Mouse (Mus musculus) erythroblast, adult 5-6 weeks (primary cell): ENCODE data around the gene Lyrm7. TPM values are rescaled to one million over a fixed set of nuclear protein-coding genes. Genes with fewer than 3 reads are reported as not detected.
"Not testable (repeated sequence)": the region's sequence is repeated elsewhere in the genome, so short reads cannot be mapped to it uniquely, and the experiment has no call there.

Experiments
- ATAC-seq: replicated peaks from 2 replicates; pipeline ENCODE4 v1.8.0; 2016; ENCODE audit warnings: moderate number of reproducible peaks, mild to moderate bottlenecking, moderate TSS enrichment, inconsistent platforms; ENCODE audit not compliant: poor library complexity, low FRiP score, severe bottlenecking
- total RNA-seq, 2 experiments: library from RNA; stranded (forward) in 1 of 2; stranded (reverse) in 1 of 2; fragments of 150-400 nt in 1 of 2; fragments of 200-764, 138-1000 nt in 1 of 2; gene quantifications; 2 replicates each; pipeline versions ENCODE4 v1.2.3 to v1.2.4; 2015 to 2017; ENCODE audit warnings: low replicate concordance in 2 of 2

Lyrm7 gene
- total RNA-seq (2015; ENCODE audit: low replicate concordance): 1.9 and 5.0 TPM in 2 replicates
- 1.3 and 5.7 TPM in 2 replicates for total RNA-seq (2017; ENCODE audit: low replicate concordance)

GRCm38 (mm10) chr11:54860256-54861038, at the start of gene Lyrm7:
TSS of gene Lyrm7 (minus strand) at chr11:54860916.
- peak; percentile 98 for ATAC-seq

DNA sequence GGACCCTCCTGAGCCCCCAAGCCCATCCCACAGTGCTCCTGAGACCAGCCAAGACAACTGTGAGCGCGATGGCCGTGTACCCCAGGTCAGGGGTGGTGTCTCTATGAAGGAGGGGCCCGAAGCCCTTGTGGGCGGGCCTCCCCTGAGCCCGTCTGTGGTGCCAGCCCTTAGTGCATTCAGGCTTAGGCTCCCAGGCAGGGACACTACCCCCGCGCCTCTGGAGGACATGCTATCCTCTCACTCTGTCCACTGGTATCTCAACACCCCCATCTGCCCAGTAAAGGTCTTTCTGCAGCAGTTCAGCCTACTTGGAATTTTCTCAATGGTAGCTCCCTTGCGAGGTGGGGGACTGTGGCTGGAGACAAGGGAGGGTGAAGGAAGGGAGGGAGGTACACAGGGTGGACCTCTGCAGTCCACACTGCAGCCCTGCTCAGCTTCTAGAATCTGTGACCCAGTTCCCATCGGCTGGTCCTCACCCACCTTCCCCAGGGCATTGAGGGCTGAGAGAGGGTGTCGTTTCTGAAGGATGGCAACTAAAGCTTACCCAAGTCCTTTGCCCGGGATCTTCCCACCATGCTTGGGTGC, 49.5 kb upstream of the Lyrm7 start:
- no peak for ATAC-seq

- ATAC-seq: no peak
Measured at GRCm38 (mm10) chr11:54909273-54909672, 48.6 kb upstream of the Lyrm7 start.

DNA sequence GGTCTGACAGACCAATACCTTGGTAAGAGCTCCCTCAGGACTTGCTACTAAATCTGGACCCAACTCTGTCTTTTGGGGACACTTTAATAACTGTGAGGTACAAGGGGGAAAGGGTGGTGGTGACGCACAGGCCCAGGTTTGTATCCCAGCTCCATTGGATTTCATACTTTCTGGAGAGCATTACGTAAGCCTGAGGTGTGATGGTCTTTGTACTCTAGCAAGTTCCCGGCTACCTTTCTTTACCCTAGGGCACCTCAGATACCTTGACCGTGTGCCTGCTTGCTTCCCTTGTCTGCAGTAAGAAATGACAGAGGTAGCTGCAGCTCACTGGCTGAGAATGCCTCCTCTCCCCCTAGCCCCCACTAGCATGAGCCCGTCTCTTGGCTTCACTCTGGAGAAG, 46.5 kb upstream of the Lyrm7 start:
- ATAC-seq: no peak

GRCm38 (mm10) chr11:54906466-54906865, 45.8 kb upstream of the Lyrm7 start:
- ATAC-seq: no peak

- ATAC-seq: no peak
Measured at GRCm38 (mm10) chr11:54905931-54906330, 45.2 kb upstream of the Lyrm7 start.

- ATAC-seq: no peak
Measured at GRCm38 (mm10) chr11:54905086-54905485, 44.4 kb upstream of the Lyrm7 start.

DNA sequence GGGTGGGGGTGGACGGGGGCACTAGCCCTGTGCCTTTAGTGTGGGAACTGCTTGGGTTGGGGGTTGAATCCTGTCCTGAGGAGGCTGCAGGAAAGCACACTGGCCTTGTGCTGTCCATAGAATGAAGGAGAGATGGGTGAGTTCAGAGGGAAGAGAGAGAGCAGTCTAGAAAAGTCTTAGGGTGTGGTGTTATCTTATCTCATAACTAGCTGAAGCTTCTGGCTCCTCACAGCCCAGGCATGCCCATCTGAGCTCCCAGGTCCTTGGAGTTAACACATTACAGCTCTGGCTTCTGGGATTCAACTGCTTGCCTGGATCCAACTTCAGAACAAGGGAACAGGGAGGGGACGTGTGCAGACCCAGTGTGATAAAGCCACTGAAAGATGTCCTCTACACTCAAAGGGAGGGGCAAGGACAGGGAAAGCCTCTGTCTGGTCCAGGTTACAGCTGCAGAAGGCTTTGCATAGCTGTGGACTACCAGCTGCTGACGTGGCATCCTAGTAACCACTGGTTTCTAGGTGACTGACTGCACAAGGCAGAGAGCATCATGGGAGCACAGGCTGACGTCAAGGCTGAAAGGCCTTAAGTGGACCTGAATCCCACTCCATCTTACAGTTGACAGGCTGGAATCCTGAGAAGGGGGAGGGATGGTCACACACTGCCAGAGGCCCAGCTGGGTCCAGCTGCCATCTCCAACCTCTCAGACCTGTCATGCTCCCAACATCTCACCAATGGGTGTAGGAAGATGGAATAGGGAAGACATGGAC, 43.4 kb upstream of the Lyrm7 start:
- no peak for ATAC-seq

DNA sequence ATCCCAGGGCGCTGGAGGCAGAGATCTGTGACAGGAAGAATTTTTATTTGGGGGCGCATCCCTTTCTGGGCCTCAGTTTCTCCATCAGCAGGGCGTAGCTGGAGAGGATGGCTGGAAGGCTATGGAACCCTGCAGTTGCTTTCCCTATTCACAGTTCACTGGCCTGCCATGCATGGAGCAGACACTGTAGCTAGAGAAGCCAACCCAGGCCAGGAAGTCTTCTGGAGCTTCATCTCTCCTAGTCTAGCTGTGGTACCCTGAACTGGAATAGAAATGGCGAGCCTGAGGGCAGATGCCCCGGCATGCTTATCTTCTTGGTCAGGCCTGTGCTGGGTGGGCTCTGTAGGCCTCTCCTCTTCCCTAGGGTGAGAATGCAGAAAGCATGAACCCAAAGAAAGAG, 42.6 kb upstream of the Lyrm7 start:
- ATAC-seq: no peak

DNA sequence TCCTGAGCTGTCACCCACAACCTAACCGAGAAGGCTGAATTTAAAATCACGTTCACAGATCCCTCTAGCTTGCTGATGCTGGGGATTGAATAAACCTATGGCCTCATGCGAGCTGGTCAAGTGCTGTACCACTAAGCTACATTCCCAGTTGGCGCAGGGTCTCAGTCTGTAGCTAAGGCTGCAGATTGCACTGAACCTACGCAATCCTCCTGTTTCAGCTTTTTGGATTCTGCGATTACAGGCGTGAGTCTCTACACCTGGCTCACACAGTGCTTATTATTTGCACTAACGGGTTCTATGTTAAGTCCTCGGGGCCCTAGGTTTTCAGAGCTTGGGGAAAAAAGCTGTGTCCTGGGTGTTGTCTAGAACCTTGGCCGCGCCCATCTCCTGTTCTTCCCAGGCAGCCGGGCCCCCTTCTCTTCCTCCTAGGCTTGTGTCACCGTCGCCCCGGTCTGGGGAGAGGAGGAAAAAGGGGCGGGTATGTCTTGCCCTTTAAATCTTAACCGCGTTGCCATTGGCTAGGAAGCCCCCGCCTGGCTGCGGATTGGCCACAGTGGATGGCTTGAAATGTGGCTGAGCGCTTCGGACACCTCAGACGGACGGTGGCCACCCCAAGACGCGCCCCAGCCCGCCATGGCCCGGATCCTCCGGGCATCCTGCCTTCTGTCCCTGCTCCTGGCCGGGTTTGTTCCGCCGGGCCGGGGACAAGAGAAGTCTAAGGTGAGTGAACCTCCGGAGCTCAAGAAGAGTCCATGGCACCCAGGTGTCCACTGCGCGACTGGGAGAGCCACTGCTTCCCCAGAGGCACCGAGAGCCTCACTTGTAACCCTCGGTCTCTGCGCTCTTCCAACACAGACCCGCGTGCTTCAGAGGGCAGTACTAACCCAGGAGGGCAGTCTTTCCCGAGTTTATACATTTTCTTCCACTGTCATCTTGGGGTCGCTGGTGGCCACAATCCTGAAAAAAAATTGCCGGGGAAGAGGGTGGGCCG, 41.9 kb upstream of the Lyrm7 start, which contains the start of gene Gpx3:
TSS of gene Gpx3 (plus strand) at position 121 of the 991 bp plus-strand sequence.
- ATAC-seq: no peak

DNA sequence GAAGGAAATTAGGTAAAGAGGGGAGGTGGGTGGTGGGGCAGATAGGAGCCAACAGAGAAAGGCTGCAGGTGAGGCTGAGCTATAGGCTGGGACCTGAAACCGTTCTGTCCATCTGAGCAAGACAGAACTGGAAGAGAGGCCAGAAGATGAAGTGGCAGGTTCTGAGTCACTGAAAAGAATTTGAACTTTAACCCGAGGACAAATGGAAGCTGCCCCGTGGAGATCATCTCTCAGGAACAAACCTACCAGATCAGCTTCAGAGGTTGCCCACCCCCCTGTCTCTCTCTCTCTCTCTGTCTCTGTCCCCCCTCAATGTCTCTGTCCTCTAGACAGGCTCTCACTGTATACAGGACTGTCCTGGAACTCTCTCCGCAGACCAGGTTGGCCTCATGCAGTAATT, 38.9 kb upstream of the Lyrm7 start:
- ATAC-seq: no peak

DNA sequence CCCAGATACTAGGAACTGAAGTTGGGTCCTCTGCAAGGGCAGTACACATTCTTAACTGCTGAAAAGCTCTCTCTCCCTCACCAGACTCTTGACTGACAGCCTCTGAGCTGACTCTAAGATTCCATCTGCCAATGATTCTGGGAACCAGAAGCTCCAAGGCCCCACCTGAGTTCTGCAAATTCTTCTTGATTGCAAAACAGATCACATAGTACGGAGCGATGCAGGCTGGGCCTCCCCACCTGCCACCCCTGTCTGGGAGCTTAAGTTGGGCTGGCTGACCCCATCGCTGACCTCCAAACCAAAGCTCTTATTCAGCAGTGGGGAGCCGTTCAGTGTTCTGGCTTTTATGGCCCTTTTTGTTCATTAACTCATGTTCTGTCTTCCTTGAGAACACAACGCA, 36.8 kb upstream of the Lyrm7 start:
- no peak for ATAC-seq

DNA sequence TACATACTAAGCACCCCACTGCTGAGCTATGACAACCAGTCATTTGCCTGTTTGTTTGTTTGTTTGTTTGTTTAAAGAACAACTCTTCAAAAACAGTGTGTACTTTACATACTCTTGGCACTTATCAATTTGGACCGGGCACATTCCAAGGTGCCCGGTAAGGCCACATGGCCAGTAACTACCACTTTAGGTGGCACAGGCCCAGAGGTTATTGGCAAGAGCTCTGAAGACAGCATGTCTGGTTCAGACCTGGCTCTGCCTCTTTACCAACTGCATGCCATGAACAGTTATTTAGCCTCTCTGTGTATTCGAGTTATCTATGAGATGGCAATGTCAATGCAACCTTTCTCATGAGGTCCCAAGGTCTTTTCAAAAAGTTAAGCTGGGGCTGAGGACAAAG, 35.9 kb upstream of the Lyrm7 start:
- not testable (repeated sequence) for ATAC-seq

DNA sequence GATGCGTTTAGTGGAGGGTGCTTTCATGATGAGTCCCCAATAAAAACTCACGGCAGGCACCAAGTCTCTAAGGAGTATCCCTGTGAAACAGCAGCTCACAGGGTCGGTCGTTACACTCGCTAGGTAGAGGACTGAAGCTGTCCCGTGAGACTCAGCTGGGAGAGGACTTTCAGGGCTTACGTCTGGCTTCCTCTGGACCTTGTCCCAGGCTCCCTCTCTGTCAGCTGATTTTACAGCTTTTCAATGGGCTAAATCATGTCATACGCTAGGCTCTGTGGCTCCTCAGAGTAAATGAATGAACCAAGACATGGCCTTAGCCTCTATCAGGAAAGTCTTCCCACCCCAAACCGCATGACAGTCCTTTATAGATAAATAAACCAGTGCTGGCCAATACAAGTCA, 33.9 kb upstream of the Lyrm7 start:
- ATAC-seq: no peak

DNA sequence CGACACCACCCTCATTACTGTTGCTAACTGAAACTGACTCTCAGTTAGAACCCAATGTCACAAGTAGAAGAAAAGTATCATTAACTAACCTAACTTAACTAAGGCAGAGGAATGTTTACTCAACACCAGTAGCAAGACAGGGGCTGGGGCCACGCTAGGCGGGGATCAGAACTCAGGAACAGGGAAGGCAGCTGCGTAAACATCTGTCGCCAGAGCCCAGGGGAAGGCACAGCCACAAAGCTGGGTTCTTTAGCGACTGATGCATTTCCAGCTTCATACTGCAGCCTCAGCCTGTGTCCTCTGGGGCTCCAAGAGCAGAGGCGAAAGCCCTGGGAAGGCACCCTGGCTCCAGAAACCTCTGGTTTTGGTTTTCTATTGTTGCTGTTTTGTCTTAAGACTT, 31.4 kb upstream of the Lyrm7 start:
- ATAC-seq: no peak

DNA sequence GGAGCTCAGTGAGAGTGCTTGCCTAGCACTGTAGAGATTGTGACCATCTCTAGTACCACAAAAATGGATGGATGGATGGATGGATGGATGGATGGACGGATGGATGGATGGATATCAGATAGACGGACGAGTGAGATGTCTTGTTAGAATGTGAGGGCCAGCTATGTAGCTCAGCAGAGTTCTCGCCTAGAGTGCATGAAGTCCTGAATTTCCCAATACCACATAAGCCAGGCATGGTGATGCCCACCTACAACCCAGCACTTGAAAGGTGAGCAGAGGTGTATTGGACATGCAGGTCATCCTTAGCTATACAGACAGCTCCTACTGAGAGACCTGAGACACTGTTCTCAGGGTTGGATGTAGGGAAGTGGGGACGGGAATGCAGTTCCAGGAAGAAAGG, 30.6 kb upstream of the Lyrm7 start:
- no peak for ATAC-seq

DNA sequence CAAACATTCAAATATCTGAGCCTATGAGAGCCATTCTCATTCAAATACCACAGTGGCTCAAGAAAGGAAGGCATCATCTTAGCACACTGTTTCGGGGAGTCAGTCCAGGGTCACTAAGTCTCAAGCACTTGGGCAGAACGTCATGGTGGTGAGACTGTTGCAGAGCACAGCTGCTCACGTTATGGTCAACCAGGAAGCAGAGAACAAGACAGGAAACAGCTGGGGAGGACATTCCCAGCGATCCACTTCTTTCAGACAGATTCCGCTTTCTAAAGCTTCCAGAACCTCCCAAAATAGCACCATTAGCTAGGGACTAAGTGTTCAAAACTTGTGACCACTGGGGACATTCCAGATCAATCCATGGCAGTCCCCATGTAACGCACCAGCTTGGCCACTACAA, 27.2 kb upstream of the Lyrm7 start:
- no peak for ATAC-seq

GRCm38 (mm10) chr11:54885406-54885805, 24.7 kb upstream of the Lyrm7 start:
- no peak for ATAC-seq

- ATAC-seq: no peak
Measured at GRCm38 (mm10) chr11:54884937-54885336, 24.2 kb upstream of the Lyrm7 start.
